Mouse (Mus musculus) neural tube, embryonic 10.5 days (tissue): ENCODE data around the gene Serpinb9f.
"Not testable (repeated sequence)": the region's sequence is repeated elsewhere in the genome, so short reads cannot be mapped to it uniquely, and the experiment has no call there.

ENCODE experiments used
- DNase-seq: peaks from one replicate; pipeline ENCODE4 v3.0.0-alpha.2; 2017; ENCODE audit warnings: low spot score; ENCODE audit errors: extremely low spot score

Serpinb9f gene

GRCm38 (mm10) chr13:33323777-33324176 lies at the start of gene Serpinb9f:
Gene Serpinb9f (plus strand): TSS chr13:33324077.
- not testable (repeated sequence) for DNase-seq

GRCm38 (mm10) chr13:33308631-33309030 lies 15.2 kb upstream of the Serpinb9f start:
- DNase-seq: not testable (repeated sequence)

GRCm38 (mm10) chr13:33356666-33357065 lies 32.8 kb downstream of the Serpinb9f start:
- not testable (repeated sequence) for DNase-seq
